In the genomic region with DNA sequence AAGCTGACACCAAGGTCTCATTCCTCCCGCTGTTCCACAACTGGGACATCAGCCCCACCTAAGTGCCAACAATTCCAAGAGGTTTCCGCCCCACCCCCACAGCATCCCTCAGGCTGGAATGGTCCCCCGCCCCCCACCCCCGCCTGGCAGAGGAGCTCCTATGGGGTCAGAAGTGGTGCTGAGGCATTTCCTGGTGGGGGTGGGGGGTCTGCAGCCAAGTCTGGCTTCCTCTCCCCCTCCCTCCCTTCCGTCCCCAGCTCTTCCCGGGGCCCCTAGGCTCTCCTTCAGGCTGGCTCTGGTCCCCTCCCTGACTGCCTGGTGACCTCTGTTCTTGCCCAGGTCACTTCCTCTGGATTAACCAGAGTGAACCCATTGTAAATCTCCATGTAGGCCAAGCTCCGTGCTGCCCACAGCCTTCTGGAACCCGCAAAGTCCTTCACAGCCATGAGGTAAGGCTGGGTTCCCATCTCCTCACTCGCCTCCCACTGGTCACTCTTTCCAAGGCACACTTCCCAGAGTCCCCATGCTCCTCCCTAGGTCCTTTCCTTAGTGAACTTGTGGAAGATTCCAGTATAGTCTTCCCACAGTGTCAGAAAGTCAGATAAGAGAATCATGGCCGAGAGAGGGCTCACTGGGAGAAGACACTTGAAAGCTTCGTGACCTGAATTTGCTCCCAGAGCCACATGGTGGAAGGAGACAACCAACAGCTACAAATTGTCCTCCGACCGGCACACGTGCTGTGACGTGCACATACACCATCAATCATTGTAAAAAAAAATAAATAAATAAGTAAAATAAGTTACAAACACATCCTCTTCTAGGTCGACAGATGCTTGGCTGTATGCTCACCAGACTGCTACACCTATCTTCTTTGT, we compare ENCODE assay signal across 9 mouse cellular contexts. TPM values are rescaled to one million over a fixed set of nuclear protein-coding genes. Genes with fewer than 3 reads are reported as not detected.
DNase-seq lines count a peak whose midpoint lies in the region; ATAC-seq lines count a peak whose summit lies in the region.
"Had no signal": no experiment of that assay in that cellular context is flagged by ENCODE, and none has a peak within 500 bp of the region (broad histone marks: within the 10 kb centered on the region; RNA-seq: fewer than 3 reads in every experiment).

No protein-coding gene starts in this region.

- H3K27me3 ChIP-seq in midbrain, embryonic 11.5 days (ENCODE audit: control insufficient read depth, insufficient read depth, low read length) = no peaks in the 10 kb centered on the region
- H3K27me3 ChIP-seq in midbrain, embryonic 13.5 days = no peaks in the 10 kb centered on the region
- H3K27me3 ChIP-seq in heart, embryonic 13.5 days (replicated peaks) = no peaks in the 10 kb centered on the region
- H3K27me3 ChIP-seq in limb, embryonic 11.5 days (ENCODE audit: control insufficient read depth, insufficient read depth, low read length) = no peaks in the 10 kb centered on the region
- no peaks in the 10 kb centered on the region for H3K27me3 ChIP-seq in stomach, embryonic 16.5 days (ENCODE audit: control insufficient read depth, insufficient read depth, low read length)

- H3K4me2 ChIP-seq in midbrain, embryonic 11.5 days = no peak overlapping the region
- no peak overlapping the region for H3K4me2 ChIP-seq in midbrain, embryonic 13.5 days (replicated peaks)
- peak overlapping the region; percentile 33 for H3K4me2 ChIP-seq in heart, embryonic 13.5 days
- H3K4me2 ChIP-seq in limb, embryonic 11.5 days (ENCODE audit: low read depth, severe bottlenecking) = peak overlapping the region; percentile 7; the same call in 1 of the 2 replicates
- no peak overlapping the region for H3K4me2 ChIP-seq in stomach, embryonic 16.5 days (ENCODE audit: low read depth, low read length)

- 50% methylated on average over 16 of the region's 16 CpGs for WGBS in midbrain, embryonic 11.5 days
- WGBS in midbrain, embryonic 13.5 days = 46% methylated on average over 16 of the region's 16 CpGs
- 26% methylated on average over 16 of the region's 16 CpGs for WGBS in heart, embryonic 13.5 days
- 25% methylated on average over 14 of the region's 16 CpGs for WGBS in limb, embryonic 11.5 days
- WGBS in stomach, embryonic 16.5 days = 26% methylated on average over 16 of the region's 16 CpGs

- ATAC-seq in midbrain, embryonic 11.5 days (ENCODE audit: low FRiP score) = no peak
- ATAC-seq in midbrain, embryonic 13.5 days = no peak
- ATAC-seq in heart, embryonic 13.5 days (ENCODE audit: extremely low read depth, insufficient number of reproducible peaks, low FRiP score, low TSS enrichment) = no peak
- no peak for ATAC-seq in limb, embryonic 11.5 days (ENCODE audit: insufficient number of reproducible peaks, low FRiP score, low TSS enrichment, low read depth)
- ATAC-seq in stomach, embryonic 16.5 days (ENCODE audit: insufficient read depth, low FRiP score) = 0 out of 2 replicates have a peak, but pooled peaks have one; percentile 9

- no peak overlapping the region for H3K4me3 ChIP-seq in midbrain, embryonic 11.5 days (ENCODE audit: low read depth, low read length)
- H3K4me3 ChIP-seq in midbrain, embryonic 13.5 days (replicated peaks) = no peak overlapping the region
- H3K4me3 ChIP-seq in heart, embryonic 13.5 days = no peak overlapping the region
- no peak overlapping the region for H3K4me3 ChIP-seq in limb, embryonic 11.5 days (ENCODE audit: low read depth, low read length)
- H3K4me3 ChIP-seq in stomach, embryonic 16.5 days (replicated peaks; ENCODE audit: low read length) = no peak overlapping the region
- H3K4me3 ChIP-seq: megakaryocyte, embryonic 14.5 days had no signal

- DNase-seq in midbrain, embryonic 11.5 days (ENCODE audit: low spot score, missing footprints) = peak; percentile 84
- peak; percentile 57 for DNase-seq in limb, embryonic 11.5 days (ENCODE audit: low spot score)
- DNase-seq in cerebellum, adult 18-20 months = no peak
- DNase-seq in right cerebral cortex, postnatal 36 days (ENCODE audit: low spot score in 2 of 2) = no peak
- DNase-seq in left cerebral cortex, adult 11 months (ENCODE audit: low spot score) = no peak

- no peaks in the 10 kb centered on the region for H3K9me3 ChIP-seq in midbrain, embryonic 11.5 days (ENCODE audit: control insufficient read depth, low read length)
- no peaks in the 10 kb centered on the region for H3K9me3 ChIP-seq in midbrain, embryonic 13.5 days
- H3K9me3 ChIP-seq in heart, embryonic 13.5 days = no peaks in the 10 kb centered on the region
- H3K9me3 ChIP-seq in limb, embryonic 11.5 days (ENCODE audit: control insufficient read depth, low read length) = no peaks in the 10 kb centered on the region
- H3K9me3 ChIP-seq in stomach, embryonic 16.5 days (replicated peaks; ENCODE audit: control insufficient read depth, low read length) = no peaks in the 10 kb centered on the region
- H3K9me3 ChIP-seq: megakaryocyte, embryonic 14.5 days had no signal

- no peak overlapping the region for H3K9ac ChIP-seq in midbrain, embryonic 11.5 days (ENCODE audit: low read length)
- no peak overlapping the region for H3K9ac ChIP-seq in midbrain, embryonic 13.5 days (replicated peaks)
- peak overlapping the region; percentile 51; the same call in 1 of the 2 replicates for H3K9ac ChIP-seq in heart, embryonic 13.5 days
- 0 out of 2 replicates have a peak overlapping the region, but pooled peaks have one; percentile 12 for H3K9ac ChIP-seq in limb, embryonic 11.5 days (ENCODE audit: low read length)
- no peak overlapping the region for H3K9ac ChIP-seq in stomach, embryonic 16.5 days (ENCODE audit: low read length)

- H3K36me3 ChIP-seq in midbrain, embryonic 11.5 days (ENCODE audit: control insufficient read depth, insufficient read depth, low read length) = no peaks in the 10 kb centered on the region
- H3K36me3 ChIP-seq in midbrain, embryonic 13.5 days = 0 out of 2 replicates have a peak, but pooled peaks cover 3% of the 10 kb centered on the region
- peaks cover 10% of the 10 kb centered on the region for H3K36me3 ChIP-seq in heart, embryonic 13.5 days
- H3K36me3 ChIP-seq in limb, embryonic 11.5 days (ENCODE audit: control insufficient read depth, insufficient read depth, low read length) = peaks cover 1% of the 10 kb centered on the region
- H3K36me3 ChIP-seq in stomach, embryonic 16.5 days (ENCODE audit: control insufficient read depth, insufficient read depth, low read length) = no peaks in the 10 kb centered on the region

- H3K27ac ChIP-seq in midbrain, embryonic 11.5 days (ENCODE audit: low read depth, low read length) = no peak overlapping the region
- no peak overlapping the region for H3K27ac ChIP-seq in midbrain, embryonic 13.5 days
- H3K27ac ChIP-seq in heart, embryonic 13.5 days (replicated peaks) = peak overlapping the region; percentile 81
- H3K27ac ChIP-seq in limb, embryonic 11.5 days (replicated peaks; ENCODE audit: low read depth, low read length) = peak overlapping the region; percentile 62
- H3K27ac ChIP-seq in stomach, embryonic 16.5 days (ENCODE audit: low read length) = peak overlapping the region; percentile 62; the same call in 1 of the 2 replicates

- H3K4me1 ChIP-seq in midbrain, embryonic 11.5 days (ENCODE audit: control insufficient read depth, insufficient read depth, low read length) = peaks cover 8% of the 10 kb centered on the region
- peaks cover 12% of the 10 kb centered on the region for H3K4me1 ChIP-seq in midbrain, embryonic 13.5 days (replicated peaks)
- peaks cover 48% of the 10 kb centered on the region for H3K4me1 ChIP-seq in heart, embryonic 13.5 days
- H3K4me1 ChIP-seq in limb, embryonic 11.5 days (ENCODE audit: control insufficient read depth, insufficient read depth, low read length) = peaks cover 35% of the 10 kb centered on the region
- peaks cover 32% of the 10 kb centered on the region for H3K4me1 ChIP-seq in stomach, embryonic 16.5 days (ENCODE audit: control insufficient read depth, insufficient read depth, low read length)

RNA-seq across cellular contexts. Expression of gene Gtpbp3, which starts 11.2 kb away (rescaled TPM):
- 4.0 and 4.6 TPM in 2 replicates for polyA plus RNA-seq in midbrain, embryonic 11.5 days (2014; fragmentation: Nextera tagmentation; extraction: Ambion mirVana)
- 11.6 and 13.2 TPM in 2 replicates for polyA plus RNA-seq in midbrain, embryonic 13.5 days (2015; fragmentation: Nextera tagmentation; extraction: Ambion mirVana)
- 11.6 and 12.6 TPM in 2 replicates for polyA plus RNA-seq in heart, embryonic 13.5 days (2015; fragmentation: Nextera tagmentation; extraction: Ambion mirVana)
- 8.3 and 8.7 TPM in 2 replicates for polyA plus RNA-seq in limb, embryonic 11.5 days (2014; fragmentation: Nextera tagmentation; extraction: Ambion mirVana)
- 11.0 and 14.8 TPM in 2 replicates for polyA plus RNA-seq in stomach, embryonic 16.5 days (2015; fragmentation: Nextera tagmentation; extraction: Ambion mirVana)

RNA-seq across cellular contexts. Expression of gene Plvap, which starts 12.5 kb away (rescaled TPM):
- polyA plus RNA-seq in midbrain, embryonic 11.5 days (2014; fragmentation: Nextera tagmentation; extraction: Ambion mirVana) = 33.7 and 34.1 TPM in 2 replicates
- polyA plus RNA-seq in midbrain, embryonic 13.5 days (2015; fragmentation: Nextera tagmentation; extraction: Ambion mirVana) = 8.0 and 10.2 TPM in 2 replicates
- 133 and 135 TPM in 2 replicates for polyA plus RNA-seq in heart, embryonic 13.5 days (2015; fragmentation: Nextera tagmentation; extraction: Ambion mirVana)
- 57.9 and 58.2 TPM in 2 replicates for polyA plus RNA-seq in limb, embryonic 11.5 days (2014; fragmentation: Nextera tagmentation; extraction: Ambion mirVana)
- polyA plus RNA-seq in stomach, embryonic 16.5 days (2015; fragmentation: Nextera tagmentation; extraction: Ambion mirVana) = 79.7 and 81.8 TPM in 2 replicates

RNA-seq across cellular contexts. Expression of gene Ano8, which starts 13.3 kb away (rescaled TPM):
- 4.0 and 4.7 TPM in 2 replicates for polyA plus RNA-seq in midbrain, embryonic 11.5 days (2014; fragmentation: Nextera tagmentation; extraction: Ambion mirVana)
- polyA plus RNA-seq in midbrain, embryonic 13.5 days (2015; fragmentation: Nextera tagmentation; extraction: Ambion mirVana) = 5.3 and 9.3 TPM in 2 replicates
- polyA plus RNA-seq in heart, embryonic 13.5 days (2015; fragmentation: Nextera tagmentation; extraction: Ambion mirVana) = 0.63 and 0.78 TPM in 2 replicates
- 3.0 and 4.2 TPM in 2 replicates for polyA plus RNA-seq in limb, embryonic 11.5 days (2014; fragmentation: Nextera tagmentation; extraction: Ambion mirVana)
- 0.26 and 0.27 TPM in 2 replicates for polyA plus RNA-seq in stomach, embryonic 16.5 days (2015; fragmentation: Nextera tagmentation; extraction: Ambion mirVana)

RNA-seq across cellular contexts. Expression of gene Ccdc194, which starts 26.5 kb away (rescaled TPM):
- polyA plus RNA-seq in midbrain, embryonic 11.5 days (2014; fragmentation: Nextera tagmentation; extraction: Ambion mirVana) = 0.40 and 0.72 TPM in 2 replicates
- 0.11 TPM in 1 of 2 replicates, not detected in the other for polyA plus RNA-seq in midbrain, embryonic 13.5 days (2015; fragmentation: Nextera tagmentation; extraction: Ambion mirVana)
- 0.48 and 0.65 TPM in 2 replicates for polyA plus RNA-seq in heart, embryonic 13.5 days (2015; fragmentation: Nextera tagmentation; extraction: Ambion mirVana)
- 0.30 and 0.71 TPM in 2 replicates for polyA plus RNA-seq in limb, embryonic 11.5 days (2014; fragmentation: Nextera tagmentation; extraction: Ambion mirVana)
- polyA plus RNA-seq in stomach, embryonic 16.5 days (2015; fragmentation: Nextera tagmentation; extraction: Ambion mirVana) = 0.32 and 0.40 TPM in 2 replicates

RNA-seq across cellular contexts. Expression of gene Dda1, which starts 30.1 kb away (rescaled TPM):
- polyA plus RNA-seq in midbrain, embryonic 11.5 days (2014; fragmentation: Nextera tagmentation; extraction: Ambion mirVana) = 128 and 129 TPM in 2 replicates
- polyA plus RNA-seq in midbrain, embryonic 13.5 days (2015; fragmentation: Nextera tagmentation; extraction: Ambion mirVana) = 197 TPM in 2 replicates
- polyA plus RNA-seq in heart, embryonic 13.5 days (2015; fragmentation: Nextera tagmentation; extraction: Ambion mirVana) = 75.6 and 87.1 TPM in 2 replicates
- polyA plus RNA-seq in limb, embryonic 11.5 days (2014; fragmentation: Nextera tagmentation; extraction: Ambion mirVana) = 115 TPM in 2 replicates
- 87.1 and 89.1 TPM in 2 replicates for polyA plus RNA-seq in stomach, embryonic 16.5 days (2015; fragmentation: Nextera tagmentation; extraction: Ambion mirVana)

Comparison
In these comparisons a context has a peak if more than half of its experiments do, and no peak if none do; other contexts are left out.
1. DNase-seq: peak in midbrain, embryonic 11.5 days (single experiment) and limb, embryonic 11.5 days (single experiment); none in cerebellum, adult 18-20 months (0 of 2), right cerebral cortex, postnatal 36 days (0 of 2) and left cerebral cortex, adult 11 months (single experiment).
2. H3K27ac ChIP-seq: peak in heart, embryonic 13.5 days (single experiment), limb, embryonic 11.5 days (single experiment) and stomach, embryonic 16.5 days (single experiment); none in midbrain, embryonic 11.5 days (single experiment) and midbrain, embryonic 13.5 days (single experiment).
3. H3K4me2 ChIP-seq: peak in heart, embryonic 13.5 days (single experiment) and limb, embryonic 11.5 days (single experiment); none in midbrain, embryonic 11.5 days (single experiment), midbrain, embryonic 13.5 days (single experiment) and stomach, embryonic 16.5 days (single experiment).
4. H3K9ac ChIP-seq: peak in heart, embryonic 13.5 days (single experiment) and limb, embryonic 11.5 days (single experiment); none in midbrain, embryonic 11.5 days (single experiment), midbrain, embryonic 13.5 days (single experiment) and stomach, embryonic 16.5 days (single experiment).